Mouse (Mus musculus): ENCODE data around the gene Igf1r. TPM values are rescaled to one million over a fixed set of nuclear protein-coding genes. Genes with fewer than 3 reads are reported as not detected.
"Not testable (repeated sequence)": the region's sequence is repeated elsewhere in the genome, so short reads cannot be mapped to it uniquely, and the experiment has no call there.

Gene Igf1r
- polyA plus RNA-seq, 1 experiment from 2014 or later, result 15.9 TPM

DNA sequence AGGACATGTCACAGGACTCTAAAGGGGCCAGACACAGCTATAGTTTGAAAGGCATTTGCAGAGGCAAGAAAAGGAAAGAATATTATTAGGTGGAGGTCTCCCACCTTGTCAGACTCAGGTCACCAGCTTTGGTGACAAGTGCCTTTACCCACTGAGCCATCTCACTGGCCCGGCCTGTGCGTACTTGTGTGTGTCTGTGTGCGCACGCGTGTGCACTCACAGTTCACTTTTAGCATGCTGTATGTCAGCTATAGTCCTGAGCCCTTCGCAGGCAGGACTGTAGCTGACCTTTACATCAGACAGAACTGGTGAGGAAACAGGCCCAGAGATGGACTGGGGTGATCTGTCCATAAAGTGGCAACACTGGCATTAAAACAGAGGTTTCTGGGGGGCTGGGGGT is 325.8 kb downstream of the Igf1r start:
- Histone ChIP-seq H3K36me3 (ENCODE audit: insufficient read depth, low read length) (no peaks in the 10 kb centered on the region), H3K4me1 (ENCODE audit: insufficient read depth, low read depth, low read length) (no peaks in the 10 kb centered on the region; the same call in 1 of the 2 replicates), H3K9ac (replicated peaks; ENCODE audit: low read depth) (no peak overlapping the region), H3K4me3 (ENCODE audit: low read depth, low read length) (no peak overlapping the region), H3K27ac (ENCODE audit: low read length) (no peak overlapping the region), H3K27me3 (replicated peaks; ENCODE audit: insufficient read depth, low read length) (no peaks in the 10 kb centered on the region), H3K9me3 (ENCODE audit: low read length) (no peaks in the 10 kb centered on the region), H3K4me2 (replicated peaks; ENCODE audit: low read depth, low read length) (no peak overlapping the region)
- DNase-seq (ENCODE audit: low spot score), result no peak
- TF ChIP-seq CTCF (IDR thresholded peaks at IDR 0.05) (no peak), EP300 (IDR thresholded peaks at IDR 0.05) (no peak)
- no peak for ATAC-seq
- 97% methylated on average over 6 of the region's 6 CpGs for WGBS

GRCm38 (mm10) chr7:68278908-68279307 is 326.3 kb downstream of the Igf1r start:
- Histone ChIP-seq H3K36me3 (ENCODE audit: insufficient read depth, low read length) (no peaks in the 10 kb centered on the region), H3K4me1 (ENCODE audit: insufficient read depth, low read depth, low read length) (no peaks in the 10 kb centered on the region; the same call in 1 of the 2 replicates), H3K4me3 (ENCODE audit: low read depth, low read length) (no peak overlapping the region), H3K9me3 (ENCODE audit: low read length) (no peaks in the 10 kb centered on the region), H3K27ac (ENCODE audit: low read length) (no peak overlapping the region), H3K9ac (replicated peaks; ENCODE audit: low read depth) (no peak overlapping the region), H3K4me2 (replicated peaks; ENCODE audit: low read depth, low read length) (no peak overlapping the region), H3K27me3 (replicated peaks; ENCODE audit: insufficient read depth, low read length) (no peaks in the 10 kb centered on the region)
- TF ChIP-seq CTCF (IDR thresholded peaks at IDR 0.05), result no peak
- TF ChIP-seq EP300 (IDR thresholded peaks at IDR 0.05), result no peak
- 53% methylated on average over 6 of the region's 6 CpGs for WGBS
- ATAC-seq, result peak; percentile 60; the same call in 1 of the 2 replicates
- peak; percentile 43 for DNase-seq (ENCODE audit: low spot score)

GRCm38 (mm10) chr7:68279481-68279880 is 326.9 kb downstream of the Igf1r start:
- TF ChIP-seq EP300 (IDR thresholded peaks at IDR 0.05), result no peak
- no peak for TF ChIP-seq CTCF (IDR thresholded peaks at IDR 0.05)
- DNase-seq (ENCODE audit: low spot score) (no peak), ATAC-seq (no peak)
- no peaks in the 10 kb centered on the region for H3K9me3 ChIP-seq (ENCODE audit: low read length)
- WGBS, result 85% methylated on average over 7 of the region's 7 CpGs
- H3K4me3 ChIP-seq (ENCODE audit: low read depth, low read length), result no peak overlapping the region
- H3K9ac ChIP-seq (replicated peaks; ENCODE audit: low read depth), result no peak overlapping the region
- no peak overlapping the region for H3K27ac ChIP-seq (ENCODE audit: low read length)
- no peaks in the 10 kb centered on the region for H3K36me3 ChIP-seq (ENCODE audit: insufficient read depth, low read length)
- H3K27me3 ChIP-seq (replicated peaks; ENCODE audit: insufficient read depth, low read length), result no peaks in the 10 kb centered on the region
- H3K4me1 ChIP-seq (ENCODE audit: insufficient read depth, low read depth, low read length), result no peaks in the 10 kb centered on the region; the same call in 1 of the 2 replicates
- H3K4me2 ChIP-seq (replicated peaks; ENCODE audit: low read depth, low read length), result no peak overlapping the region

GRCm38 (mm10) chr7:68280352-68280869 is 327.8 kb downstream of the Igf1r start:
- Histone ChIP-seq H3K4me3 (ENCODE audit: low read depth, low read length) (no peak overlapping the region), H3K9ac (replicated peaks; ENCODE audit: low read depth) (no peak overlapping the region), H3K27me3 (replicated peaks; ENCODE audit: insufficient read depth, low read length) (no peaks in the 10 kb centered on the region), H3K4me1 (ENCODE audit: insufficient read depth, low read depth, low read length) (no peaks in the 10 kb centered on the region; the same call in 1 of the 2 replicates), H3K36me3 (ENCODE audit: insufficient read depth, low read length) (no peaks in the 10 kb centered on the region), H3K4me2 (replicated peaks; ENCODE audit: low read depth, low read length) (no peak overlapping the region), H3K9me3 (ENCODE audit: low read length) (no peaks in the 10 kb centered on the region), H3K27ac (ENCODE audit: low read length) (no peak overlapping the region)
- 88% methylated on average over 19 of the region's 19 CpGs for WGBS
- DNase-seq (ENCODE audit: low spot score) (no peak), ATAC-seq (no peak)
- no peak for TF ChIP-seq CTCF (IDR thresholded peaks at IDR 0.05)
- no peak for TF ChIP-seq EP300 (IDR thresholded peaks at IDR 0.05)

GRCm38 (mm10) chr7:68281341-68281740 is 328.7 kb downstream of the Igf1r start:
- 69% methylated on average over 5 of the region's 5 CpGs for WGBS
- no peak overlapping the region for H3K4me3 ChIP-seq (ENCODE audit: low read depth, low read length)
- H3K9me3 ChIP-seq (ENCODE audit: low read length), result no peaks in the 10 kb centered on the region
- no peaks in the 10 kb centered on the region; the same call in 1 of the 2 replicates for H3K4me1 ChIP-seq (ENCODE audit: insufficient read depth, low read depth, low read length)
- no peaks in the 10 kb centered on the region for H3K27me3 ChIP-seq (replicated peaks; ENCODE audit: insufficient read depth, low read length)
- no peak overlapping the region for H3K27ac ChIP-seq (ENCODE audit: low read length)
- ATAC-seq (no peak), DNase-seq (ENCODE audit: low spot score) (no peak)
- H3K36me3 ChIP-seq (ENCODE audit: insufficient read depth, low read length), result no peaks in the 10 kb centered on the region
- no peak overlapping the region for H3K4me2 ChIP-seq (replicated peaks; ENCODE audit: low read depth, low read length)
- H3K9ac ChIP-seq (replicated peaks; ENCODE audit: low read depth), result no peak overlapping the region
- no peak for TF ChIP-seq EP300 (IDR thresholded peaks at IDR 0.05)
- TF ChIP-seq CTCF (IDR thresholded peaks at IDR 0.05), result no peak

DNA sequence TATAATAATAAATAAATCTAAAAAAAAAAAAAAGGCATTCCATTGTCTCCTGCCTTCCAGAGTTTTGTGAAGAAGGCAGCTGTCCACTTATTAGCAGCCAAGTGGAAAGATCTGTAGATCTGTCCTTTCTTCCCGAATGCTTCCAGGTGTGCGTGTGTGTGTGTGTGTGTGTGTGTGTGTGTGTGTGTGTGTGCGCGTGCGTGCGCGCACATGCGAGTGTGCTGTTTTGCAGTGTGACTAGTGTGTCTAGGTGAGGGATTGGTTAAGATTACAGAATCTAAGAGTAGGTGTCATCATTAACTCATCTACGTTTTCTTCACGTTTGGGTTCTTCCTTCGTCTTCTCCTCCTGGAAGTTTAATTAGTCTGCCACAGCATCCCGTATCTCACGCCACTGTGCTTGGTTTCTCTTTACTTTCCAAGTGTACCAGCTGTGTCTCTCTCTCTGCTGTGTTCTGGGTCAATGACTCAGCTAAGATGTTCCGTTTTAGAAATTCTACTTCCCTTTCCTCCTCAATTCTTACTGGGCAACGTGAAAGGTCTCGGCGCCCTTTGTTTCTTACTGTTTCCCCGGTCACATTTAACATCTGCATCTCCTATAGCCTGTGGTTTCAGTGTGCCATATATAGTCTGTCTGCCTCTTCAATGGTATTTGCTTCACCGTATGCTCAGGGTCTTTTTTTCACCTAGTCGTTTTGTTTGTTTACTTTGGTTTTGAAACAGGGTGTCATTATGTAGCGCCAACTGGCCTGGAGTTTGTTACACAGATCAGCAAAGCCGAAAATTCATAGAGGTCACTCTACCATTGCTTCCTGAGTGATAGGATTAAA is 329.9 kb downstream of the Igf1r start:
- no peak overlapping the region for H3K27ac ChIP-seq (ENCODE audit: low read length)
- ATAC-seq (no peak), DNase-seq (ENCODE audit: low spot score) (no peak)
- H3K27me3 ChIP-seq (replicated peaks; ENCODE audit: insufficient read depth, low read length), result no peaks in the 10 kb centered on the region
- no peaks in the 10 kb centered on the region for H3K36me3 ChIP-seq (ENCODE audit: insufficient read depth, low read length)
- no peak overlapping the region for H3K9ac ChIP-seq (replicated peaks; ENCODE audit: low read depth)
- H3K4me3 ChIP-seq (ENCODE audit: low read depth, low read length), result no peak overlapping the region
- WGBS, result 79% methylated on average over 22 of the region's 22 CpGs
- TF ChIP-seq EP300 (IDR thresholded peaks at IDR 0.05) (no peak), CTCF (IDR thresholded peaks at IDR 0.05) (no peak)
- no peak overlapping the region for H3K4me2 ChIP-seq (replicated peaks; ENCODE audit: low read depth, low read length)
- H3K9me3 ChIP-seq (ENCODE audit: low read length), result no peaks in the 10 kb centered on the region
- no peaks in the 10 kb centered on the region for H3K4me1 ChIP-seq (ENCODE audit: insufficient read depth, low read depth, low read length)

DNA sequence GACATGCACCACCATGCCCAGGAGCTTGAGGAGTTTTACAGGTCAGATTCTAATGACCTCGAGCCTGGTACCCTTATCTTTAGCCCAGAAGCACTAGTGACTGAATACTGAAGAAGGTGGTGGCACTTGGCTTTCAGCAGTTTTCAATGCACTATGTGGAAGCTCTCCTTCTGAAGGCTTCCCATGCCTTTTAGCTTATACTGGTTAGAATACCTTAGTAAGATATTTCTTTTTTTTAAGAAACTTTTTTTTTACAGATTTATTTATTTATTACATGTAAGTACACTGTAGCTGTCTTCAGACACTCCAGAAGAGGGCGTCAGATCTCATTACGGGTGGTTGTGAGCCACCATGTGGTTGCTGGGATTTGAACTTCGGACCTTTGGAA is 330.5 kb downstream of the Igf1r start:
- WGBS, result 77% methylated on average over 2 of the region's 4 CpGs
- not testable (repeated sequence) for H3K27me3 ChIP-seq (replicated peaks; ENCODE audit: insufficient read depth, low read length)

More for the DNA sequence above, 330.5 kb downstream of the Igf1r start:
- not testable (repeated sequence) for H3K36me3 ChIP-seq (ENCODE audit: insufficient read depth, low read length); H3K4me3 ChIP-seq (ENCODE audit: low read depth, low read length); H3K9me3 ChIP-seq (ENCODE audit: low read length); H3K9ac ChIP-seq (replicated peaks; ENCODE audit: low read depth); H3K4me2 ChIP-seq (replicated peaks; ENCODE audit: low read depth, low read length); DNase-seq (ENCODE audit: low spot score); H3K27ac ChIP-seq (ENCODE audit: low read length); ATAC-seq; H3K4me1 ChIP-seq (ENCODE audit: insufficient read depth, low read depth, low read length)
